Mouse (Mus musculus) heart, postnatal 14 days (tissue): Measurements from ENCODE around the gene Elmo3. TPM values are rescaled to one million over a fixed set of nuclear protein-coding genes. Genes with fewer than 3 reads are reported as not detected.

Experiments
- DNase-seq, 2 experiments: peaks; one replicate each; pipeline ENCODE4 v3.0.0; 2021 to 2022
- intact Hi-C: fragments of 180-260 bp; cut with DNase I; formaldehyde crosslinking; loops from one replicate; pipeline ENCODE4 v1.15.1; 2025
- total RNA-seq, 2 experiments: library from RNA; stranded (reverse); gene quantifications; 2 replicates each; pipeline ENCODE4 v1.2.3; 2021

The Elmo3 gene
- total RNA-seq, 2 experiments from 2014 or later: 0.86 to 1.2 TPM

- intact Hi-C loops: no loop called here
- no peak for DNase-seq
Measured at GRCm38 (mm10) chr8:105295256-105295655, 10.1 kb upstream of the Elmo3 start.

GRCm38 (mm10) chr8:105295895-105296573, 9.4 kb upstream of the Elmo3 start, which contains the start of gene Exoc3l:
TSS of gene Exoc3l (minus strand) at chr8:105296101.
- intact Hi-C loops: no loop called here
- no peak for DNase-seq

GRCm38 (mm10) chr8:105297511-105298192, 7.7 kb upstream of the Elmo3 start, which contains the start of gene E2f4:
TSS of gene E2f4 (plus strand) at chr8:105297663.
- DNase-seq: peak; percentile 92 to 93
- intact Hi-C loops: loop anchor here (2.0 kb wide), 1 partner anchor 27 kb away; no protein-coding TSS in a partner anchor

DNA sequence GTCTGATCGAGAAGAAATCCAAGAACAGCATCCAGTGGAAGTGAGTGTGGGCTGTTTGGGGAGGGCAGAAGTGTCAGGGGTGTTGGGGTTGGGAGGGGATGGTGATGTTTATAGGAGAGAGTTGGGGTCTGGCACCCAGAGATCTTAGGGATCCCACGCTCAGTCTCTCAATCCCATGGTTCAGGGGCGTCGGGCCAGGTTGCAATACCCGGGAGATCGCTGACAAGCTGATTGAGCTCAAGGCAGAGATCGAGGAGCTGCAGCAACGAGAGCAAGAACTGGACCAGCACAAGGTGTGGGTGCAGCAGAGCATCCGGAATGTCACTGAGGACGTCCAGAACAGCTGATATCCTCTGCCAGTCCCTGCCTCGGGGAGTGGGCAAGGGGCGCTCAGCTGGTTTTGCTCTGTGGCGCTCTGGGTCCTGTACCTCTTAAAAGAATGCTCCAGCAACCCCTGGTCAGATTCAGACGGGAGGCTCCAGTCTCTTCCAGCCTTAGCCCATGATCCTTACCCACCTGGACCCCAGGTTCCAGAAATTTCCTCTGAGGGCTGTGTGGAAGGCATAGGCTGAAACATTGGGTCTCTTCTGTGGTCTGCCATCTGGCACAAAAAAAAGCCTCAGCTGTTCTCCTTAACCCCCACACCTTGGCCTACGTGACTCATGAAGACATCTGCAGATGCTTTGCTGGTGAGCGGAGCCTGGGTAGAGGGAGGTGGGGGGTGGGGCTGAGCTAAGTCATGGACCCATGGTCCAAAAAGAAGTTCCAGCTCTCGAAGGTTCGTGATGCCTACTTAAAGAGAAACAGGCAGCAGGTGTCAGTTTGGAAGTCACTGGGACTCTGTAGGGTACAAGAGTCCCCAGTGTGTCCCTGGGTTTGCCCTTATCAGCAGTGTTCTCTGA, 6.8 kb upstream of the Elmo3 start:
- DNase-seq: no peak
- intact Hi-C loops: loop anchor here (2.0 kb wide), 1 partner anchor 26 kb away; no protein-coding TSS in a partner anchor

DNA sequence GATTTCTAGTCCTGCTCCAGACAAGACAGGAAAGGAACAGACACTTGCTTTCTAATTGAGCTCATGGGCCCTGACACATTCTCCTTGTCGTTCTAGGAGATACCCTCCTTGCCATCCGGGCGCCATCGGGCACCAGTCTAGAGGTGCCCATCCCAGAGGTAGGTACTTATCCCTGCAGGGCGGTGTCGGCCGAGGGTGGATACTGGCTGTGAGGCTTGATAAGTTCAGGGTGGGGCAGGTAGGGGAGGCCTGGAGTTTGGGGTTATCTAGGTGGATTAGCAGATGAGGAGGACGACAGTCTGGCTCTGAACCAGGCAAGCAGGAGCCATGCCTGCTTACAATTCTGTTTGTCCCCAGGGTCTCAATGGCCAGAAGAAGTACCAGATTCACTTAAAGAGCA, 5.4 kb upstream of the Elmo3 start:
- DNase-seq: no peak
- intact Hi-C loops: loop anchor here (2.0 kb wide), 1 partner anchor 25 kb away; no protein-coding TSS in a partner anchor

- no peak for DNase-seq
- intact Hi-C loops: no loop called here
Measured at GRCm38 (mm10) chr8:105303396-105303795, 2.0 kb upstream of the Elmo3 start.

GRCm38 (mm10) chr8:105303874-105304273, 1.5 kb upstream of the Elmo3 start:
- intact Hi-C loops: no loop called here
- no peak for DNase-seq

- no peak for DNase-seq
- intact Hi-C loops: no loop called here
Measured at GRCm38 (mm10) chr8:105304325-105305210, 833 bp upstream of the Elmo3 start.

- intact Hi-C loops: no loop called here
- DNase-seq: no peak
Measured at GRCm38 (mm10) chr8:105306146-105306691, 818 bp downstream of the Elmo3 start.

DNA sequence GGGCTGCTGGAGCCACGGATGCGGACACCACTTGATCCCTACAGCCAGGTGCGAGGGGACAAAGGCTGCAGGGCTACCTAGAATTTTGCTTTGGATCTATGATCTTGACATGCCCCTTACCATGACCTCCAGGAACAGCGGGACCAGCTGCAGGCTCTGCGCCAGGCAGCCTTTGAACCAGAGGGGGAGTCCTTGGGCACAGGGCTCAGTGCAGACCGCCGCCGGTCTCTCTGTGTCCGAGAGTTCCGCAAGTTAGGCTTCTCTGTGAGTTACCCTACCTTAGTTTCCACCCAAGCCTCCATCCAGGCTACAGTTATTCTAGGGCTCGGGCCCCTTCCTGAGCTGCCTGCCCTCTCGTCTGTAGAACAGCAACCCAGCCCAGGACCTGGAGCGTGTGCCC, 2.3 kb downstream of the Elmo3 start:
- no peak for DNase-seq
- intact Hi-C loops: no loop called here

DNA sequence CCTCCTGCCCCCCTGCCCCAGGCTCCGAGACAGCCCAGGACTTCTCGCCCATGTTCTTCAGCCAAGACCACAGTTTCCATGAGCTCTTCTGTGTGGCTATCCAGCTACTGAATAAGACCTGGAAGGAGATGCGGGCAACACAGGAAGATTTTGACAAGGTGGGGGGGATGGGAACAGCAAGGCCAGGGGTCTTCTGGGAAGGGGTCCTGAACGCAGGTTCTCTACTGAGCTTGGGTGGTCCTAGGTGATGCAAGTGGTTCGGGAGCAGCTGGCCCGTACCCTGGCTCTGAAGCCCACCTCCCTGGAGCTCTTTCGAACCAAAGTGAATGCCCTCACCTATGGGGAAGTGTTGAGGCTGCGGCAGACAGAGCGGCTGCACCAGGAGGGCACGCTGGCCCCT, 3.0 kb downstream of the Elmo3 start:
- intact Hi-C loops: no loop called here
- DNase-seq: no peak

DNA sequence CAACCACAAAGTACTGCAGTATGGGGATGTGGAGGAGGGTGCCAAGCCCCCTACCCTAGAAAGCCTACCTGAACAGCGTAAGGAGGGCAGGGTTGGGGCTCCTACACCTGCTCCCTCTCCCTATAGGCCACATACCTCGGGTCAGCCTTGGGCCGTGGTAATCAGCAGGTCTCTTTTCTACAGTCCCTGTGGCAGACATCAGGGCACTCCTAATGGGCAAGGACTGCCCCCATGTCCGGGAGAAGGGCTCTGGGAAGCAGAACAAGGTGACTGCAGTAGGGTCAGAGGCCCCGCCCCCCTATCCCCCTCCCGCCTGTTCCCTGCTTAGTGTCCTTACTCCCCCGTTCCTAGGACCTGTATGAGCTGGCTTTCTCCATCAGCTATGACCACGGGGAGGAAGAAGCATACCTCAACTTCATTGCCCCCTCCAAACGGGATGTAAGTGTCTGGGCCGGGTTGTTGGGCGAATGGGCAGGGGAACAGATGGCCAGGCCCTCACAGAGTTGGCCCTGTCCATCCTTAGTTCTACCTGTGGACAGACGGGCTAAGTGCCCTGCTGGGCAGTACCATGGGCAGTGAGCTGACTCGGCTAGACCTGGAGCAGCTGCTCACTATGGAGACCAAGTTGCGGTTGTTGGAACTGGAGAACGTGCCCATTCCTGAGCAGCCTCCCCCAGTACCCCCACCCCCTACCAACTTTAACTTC, 3.9 kb downstream of the Elmo3 start:
- intact Hi-C loops: no loop called here
- DNase-seq: no peak

DNA sequence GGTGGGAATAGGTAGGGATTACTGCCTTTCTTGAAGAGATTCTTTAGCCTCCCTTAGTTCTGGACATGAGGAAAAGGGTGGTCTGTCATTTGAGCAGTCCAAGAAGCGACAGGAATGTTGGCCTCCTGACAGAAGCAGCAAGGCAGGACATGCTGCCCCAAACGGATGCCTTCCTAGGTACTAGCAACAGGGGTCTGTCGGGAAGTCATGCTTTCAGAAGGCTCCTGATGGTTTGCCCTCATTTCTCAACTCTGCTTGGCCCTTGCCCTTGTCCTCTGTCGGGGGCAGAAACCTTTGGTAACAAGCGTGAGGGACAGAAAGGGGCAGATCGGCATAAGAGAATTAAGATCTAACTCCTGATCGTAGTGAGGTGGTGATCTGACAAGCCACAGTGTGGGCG, 4.7 kb downstream of the Elmo3 start:
- intact Hi-C loops: no loop called here
- DNase-seq: no peak

- DNase-seq: no peak
- intact Hi-C loops: no loop called here
Measured at GRCm38 (mm10) chr8:105311718-105312117, 6.3 kb downstream of the Elmo3 start.

DNA sequence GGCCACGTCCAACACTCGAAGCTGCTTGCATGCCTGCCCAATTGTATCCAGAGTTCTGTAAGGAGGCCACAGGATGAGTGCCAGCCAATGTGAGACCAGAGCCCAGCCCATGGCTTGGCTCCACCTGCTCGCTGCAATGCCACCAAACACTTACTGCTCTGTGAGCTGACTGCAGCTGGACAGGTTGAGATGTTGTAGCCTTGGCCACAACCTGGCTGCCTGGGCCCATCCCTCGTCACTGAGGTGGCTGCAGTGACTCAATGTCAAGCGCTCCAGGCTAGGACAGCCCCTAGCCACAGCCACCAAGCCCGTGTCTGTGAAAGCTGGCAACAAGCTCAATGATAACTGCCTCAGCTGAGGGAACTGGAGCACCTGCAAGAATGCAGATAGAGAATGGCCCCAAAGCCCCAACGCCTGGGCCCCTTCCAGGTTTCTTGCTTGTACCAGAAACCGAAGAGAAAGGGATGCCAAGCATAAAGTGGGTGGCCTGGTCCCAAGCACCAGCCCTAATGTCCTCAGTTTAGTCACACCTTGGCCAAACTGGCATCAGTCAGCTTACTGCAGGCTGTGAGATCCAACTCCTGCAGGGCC, 7.6 kb downstream of the Elmo3 start:
- intact Hi-C loops: no loop called here
- peak; percentile 27 to 37 for DNase-seq

DNA sequence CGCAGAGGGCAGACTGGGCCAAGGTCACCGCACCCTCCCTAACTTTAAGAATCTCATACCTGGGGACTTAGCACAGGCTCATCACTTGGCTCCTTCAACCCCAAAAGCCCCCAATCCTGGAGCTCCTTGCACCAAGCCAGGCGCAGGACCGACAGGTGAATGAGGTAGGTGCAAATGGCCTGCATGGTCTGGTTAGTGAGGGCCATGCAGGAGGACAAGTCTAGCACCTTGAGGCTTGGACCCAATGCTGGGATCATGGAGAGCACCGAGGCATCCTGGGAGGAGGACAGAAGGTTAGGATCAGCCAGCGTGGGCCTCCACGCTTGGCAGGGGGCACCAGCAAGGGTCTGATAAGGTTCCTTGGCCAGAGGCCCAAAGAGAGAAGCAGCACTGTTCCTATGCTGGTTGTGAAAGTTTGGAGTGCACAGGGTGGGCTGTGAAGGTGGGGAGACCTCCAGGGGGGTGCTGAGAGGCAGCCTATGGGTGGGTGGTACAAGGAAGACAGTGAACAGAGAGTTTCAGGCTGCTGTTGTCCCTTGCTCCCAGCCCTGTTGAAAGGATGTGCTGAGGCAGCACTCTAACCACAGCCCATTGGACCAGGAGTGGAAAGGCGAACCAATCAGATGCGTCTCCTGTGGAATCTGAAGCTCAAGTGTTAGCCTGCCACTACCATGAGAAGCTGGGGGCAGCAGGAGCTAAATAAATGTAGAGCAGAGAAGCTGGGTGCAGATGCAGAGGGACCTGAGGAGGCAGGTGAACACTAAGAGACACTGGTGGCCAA, 8.4 kb downstream of the Elmo3 start:
- no peak for DNase-seq
- intact Hi-C loops: no loop called here

- intact Hi-C loops: no loop called here
- no peak for DNase-seq
Measured at GRCm38 (mm10) chr8:105315073-105315769, 9.8 kb downstream of the Elmo3 start.
